Mouse (Mus musculus) CH12.LX (cell line): ENCODE data around the gene Ctcfl. TPM values are rescaled to one million over a fixed set of nuclear protein-coding genes. Genes with fewer than 3 reads are reported as not detected.

Source experiments
- DNase-seq: peaks from one replicate; pipeline ENCODE4 v3.0.0-alpha.2; 2013; ENCODE audit errors: extremely low read depth
- H3K27ac ChIP-seq: 2 replicates; pipeline ENCODE4 v1.5.1; 2012; ENCODE audit warnings: low read depth, mild to moderate bottlenecking, control low read depth, moderate library complexity; ENCODE audit not compliant: insufficient read depth
- H3K27me3 ChIP-seq: replicated peaks from 2 replicates; pipeline ENCODE3; 2012; ENCODE audit warnings: inconsistent platforms
- H3K36me3 ChIP-seq, 2 experiments: replicated peaks in 1 of 2; 2 replicates each; pipeline versions ENCODE3 to v1.6.1; 2012; ENCODE audit warnings: inconsistent platforms in 1 of 2, low read length in 1 of 2, mild to moderate bottlenecking in 1 of 2, mixed read lengths in 1 of 2, moderate library complexity in 1 of 2; ENCODE audit not compliant: control insufficient read depth in 1 of 2, insufficient read depth in 1 of 2
- H3K4me1 ChIP-seq, 2 experiments: 2 replicates each; pipeline ENCODE4 v1.6.1; 2012; ENCODE audit warnings: inconsistent platforms in 1 of 2, moderate library complexity in 1 of 2; ENCODE audit not compliant: insufficient read depth in 2 of 2, control insufficient read depth in 1 of 2
- H3K4me2 ChIP-seq: 2 replicates; pipeline ENCODE4 v1.6.1; 2012; ENCODE audit warnings: low read depth, mild to moderate bottlenecking, control low read depth; ENCODE audit not compliant: poor library complexity, insufficient read depth, severe bottlenecking
- H3K4me3 ChIP-seq, 3 experiments: fragments of 150-350 bp in 1 of 3; sonication (generic) in 1 of 3; replicated peaks in 1 of 3; 2 replicates each; pipeline versions ENCODE3 to v1.5.1; 2011 to 2012; ENCODE audit warnings: low read depth in 2 of 3, low read length in 2 of 3, mild to moderate bottlenecking in 2 of 3, moderate library complexity in 2 of 3, control low read depth in 1 of 3, improper control_type of control experiment in 1 of 3, inconsistent platforms in 1 of 3, mixed read lengths in 1 of 3; ENCODE audit not compliant: poor library complexity in 1 of 3
- H3K79me2 ChIP-seq: replicated peaks from 2 replicates; pipeline ENCODE4 v1.6.1; 2012; ENCODE audit warnings: mild to moderate bottlenecking, moderate library complexity; ENCODE audit not compliant: control insufficient read depth, poor library complexity, insufficient read depth, severe bottlenecking; ENCODE audit errors: extremely low read depth
- H3K9ac ChIP-seq: 2 replicates; pipeline ENCODE4 v1.6.1; 2012; ENCODE audit warnings: low read depth, mild to moderate bottlenecking, control low read depth, moderate library complexity; ENCODE audit not compliant: insufficient read depth
- H3K9me3 ChIP-seq: replicated peaks from 2 replicates; pipeline ENCODE3; 2012; ENCODE audit warnings: low read length, inconsistent platforms, mixed read lengths
- BHLHE40 ChIP-seq: IDR thresholded peaks from 2 replicates; pipeline ENCODE4 v1.6.1; 2011; ENCODE audit warnings: mild to moderate bottlenecking, low read depth, low read length, improper control_type of control experiment
- CHD2 ChIP-seq: IDR thresholded peaks from 2 replicates; pipeline ENCODE4 v1.6.1; 2011; ENCODE audit warnings: low read length, improper control_type of control experiment
- CTCF ChIP-seq, 2 experiments: IDR thresholded peaks in 1 of 2; conservative IDR thresholded peaks in 1 of 2; 2 replicates each; pipeline ENCODE4 v1.5.1; 2011 to 2012; ENCODE audit warnings: low read depth in 2 of 2, low read length in 2 of 2, improper control_type of control experiment in 1 of 2, inconsistent platforms in 1 of 2, mild to moderate bottlenecking in 1 of 2, moderate library complexity in 1 of 2
- ELF1 ChIP-seq: IDR thresholded peaks from 2 replicates; pipeline ENCODE4 v1.6.1; 2014; ENCODE audit warnings: low read depth, mild to moderate bottlenecking, inconsistent platforms, low read length, improper control_type of control experiment
- EP300 ChIP-seq: IDR thresholded peaks from 2 replicates; pipeline ENCODE4 v1.6.1; 2011; ENCODE audit warnings: low read length, improper control_type of control experiment
- ETS1 ChIP-seq: conservative IDR thresholded peaks from 2 replicates; pipeline ENCODE4 v1.6.1; 2012; ENCODE audit warnings: low read depth, mild to moderate bottlenecking, inconsistent platforms, low read length, improper control_type of control experiment, moderate library complexity
- KAT2A ChIP-seq: IDR thresholded peaks from 2 replicates; pipeline ENCODE4 v1.6.1; 2012; ENCODE audit warnings: low read length, improper control_type of control experiment, inconsistent platforms; ENCODE audit not compliant: insufficient replicate concordance
- MAFK ChIP-seq: IDR thresholded peaks from 2 replicates; pipeline ENCODE4 v1.6.1; 2011; ENCODE audit warnings: low read length, improper control_type of control experiment; ENCODE audit not compliant: insufficient replicate concordance
- MXI1 ChIP-seq: IDR thresholded peaks from 2 replicates; pipeline ENCODE4 v1.6.1; 2011; ENCODE audit warnings: mild to moderate bottlenecking, low read depth, low read length, improper control_type of control experiment
- MYC ChIP-seq: IDR thresholded peaks from 2 replicates; pipeline ENCODE4 v1.6.1; 2011; ENCODE audit warnings: low read depth, mild to moderate bottlenecking, improper control_type of control experiment, low read length
- NELFE ChIP-seq: IDR thresholded peaks from 2 replicates; pipeline ENCODE4 v1.6.1; 2011; ENCODE audit warnings: low read depth, low read length, improper control_type of control experiment
- PAX5 ChIP-seq: IDR thresholded peaks from 2 replicates; pipeline ENCODE4 v1.6.1; 2012; ENCODE audit warnings: low read length, inconsistent platforms, mixed read lengths
- POLR2A ChIP-seq: IDR thresholded peaks from 2 replicates; pipeline ENCODE4 v1.6.1; 2011; ENCODE audit warnings: low read depth, mild to moderate bottlenecking, improper control_type of control experiment, low read length
- RCOR1 ChIP-seq: conservative IDR thresholded peaks from 2 replicates; pipeline ENCODE4 v1.6.1; 2012; ENCODE audit warnings: low read depth, mild to moderate bottlenecking, inconsistent platforms, low read length, improper control_type of control experiment
- TBP ChIP-seq: conservative IDR thresholded peaks from 2 replicates; pipeline ENCODE4 v1.6.1; 2011; ENCODE audit warnings: low read depth, low read length, improper control_type of control experiment
- USF1 ChIP-seq: IDR thresholded peaks from 2 replicates; pipeline ENCODE4 v1.6.1; 2014; ENCODE audit warnings: low read depth, mild to moderate bottlenecking, inconsistent platforms, low read length, improper control_type of control experiment
- dilution Hi-C: fragments of 300-500 bp; cut with MboI; formaldehyde crosslinking; loops from 2 replicates; pipeline ENCODE4 v1.14.3; 2020; ENCODE audit warnings: low sequenced_read_pairs; ENCODE audit not compliant: extremely low pct_unique_long_range_greater_than_20kb, extremely low pct_ligation_motif_present
- in situ Hi-C: fragments of 300-500 bp; cut with MboI; formaldehyde crosslinking; loops from 3 replicates; pipeline ENCODE4 v1.14.3; 2019; ENCODE audit warnings: low sequenced_read_pairs, low pct_ligation_motif_present, low pct_unique_long_range_greater_than_20kb, mixed read lengths
- polyA plus RNA-seq: library from polyadenylated mRNA; unstranded; fragments of >175 nt; gene quantifications from 2 replicates; pipeline ENCODE4 v1.2.1, GENCODE M21; 2012; ENCODE audit warnings: low read depth; ENCODE audit not compliant: insufficient read length
- total RNA-seq, 2 experiments: library from RNA; depleted of rRNA; stranded (reverse); fragments of 300-350 nt in 1 of 2; fragments of >200 nt in 1 of 2; gene quantifications; 2 replicates each; pipeline ENCODE4 v1.2.3; 2012 to 2014

The Ctcfl gene
- total and polyA plus RNA-seq, 3 experiments: 0.11 TPM; not detected in 2

DNA sequence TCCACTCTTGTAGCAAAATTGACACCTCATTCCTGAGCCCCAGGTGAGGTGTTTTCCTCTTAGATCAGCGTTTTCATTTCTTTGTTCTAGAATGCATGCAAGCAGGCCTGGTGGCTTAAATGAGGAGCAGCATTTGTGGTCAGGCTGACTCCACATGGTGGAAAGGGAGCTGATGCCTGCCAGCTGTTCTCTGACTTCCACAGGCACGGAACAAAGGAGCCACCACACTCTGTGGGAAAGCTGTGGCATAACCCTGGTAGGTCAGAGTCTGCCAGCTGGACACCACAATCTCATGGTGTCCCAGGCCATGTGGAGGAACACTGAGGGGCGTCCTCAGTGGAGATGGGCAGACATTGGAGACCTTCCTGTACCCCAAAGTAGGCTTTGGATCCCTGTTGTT is 26.5 kb upstream of the Ctcfl start:
- Histone ChIP-seq H3K79me2 (no peaks in the 10 kb centered on the region), H3K27ac (no peak overlapping the region), H3K9ac (no peak overlapping the region), H3K9me3 (no peaks in the 10 kb centered on the region), H3K4me2 (no peak overlapping the region), H3K4me3 (no peak overlapping the region), H3K27me3 (peaks cover 81% of the 10 kb centered on the region), H3K36me3 (no peaks in the 10 kb centered on the region), H3K4me1 (peaks cover 3 to 8% of the 10 kb centered on the region in 2 experiments)
- in situ Hi-C loops (no loop called here), dilution Hi-C loops (no loop called here)
- no peak for DNase-seq
- TF ChIP-seq CTCF (conservative IDR thresholded peaks at IDR 0.05 in 1 of 2, IDR thresholded peaks at IDR 0.05 in 1 of 2; ENCODE audit: low read depth in 2 of 2, low read length in 2 of 2) (no peak), BHLHE40 (no peak), ELF1 (no peak), MXI1 (no peak), USF1 (no peak)

DNA sequence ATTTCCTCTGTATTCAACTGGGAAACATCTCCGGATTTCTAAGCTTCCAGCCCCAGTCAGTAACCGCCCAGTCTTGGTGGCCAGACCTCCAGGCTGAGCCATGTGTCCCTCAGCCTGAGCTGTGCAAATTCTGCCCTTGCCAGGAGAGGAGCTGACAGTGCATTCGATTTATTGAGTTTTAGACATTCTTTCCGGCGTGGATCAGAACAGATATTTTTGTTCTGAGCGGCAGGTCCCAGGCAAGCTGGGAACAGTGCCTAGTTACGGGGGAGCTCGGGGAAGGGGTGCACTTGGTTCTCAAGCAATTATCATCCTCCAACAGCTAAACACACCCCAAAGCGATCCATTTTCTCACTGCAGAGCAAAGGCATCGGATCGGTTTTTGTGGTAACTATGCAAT is 24.3 kb upstream of the Ctcfl start:
- TF ChIP-seq NELFE: no peak
- no peak for TF ChIP-seq MYC
- no peak for TF ChIP-seq POLR2A
- TF ChIP-seq TBP: no peak
- TF ChIP-seq EP300: no peak
- no peak for TF ChIP-seq CHD2
- TF ChIP-seq MAFK: no peak
- no peak for TF ChIP-seq KAT2A
- no peak for TF ChIP-seq RCOR1
- TF ChIP-seq PAX5: no peak
- no peak for TF ChIP-seq MXI1
- TF ChIP-seq ETS1: no peak
- TF ChIP-seq, all 38 proteins: peak for 0
- Histone ChIP-seq H3K27ac (no peak overlapping the region), H3K4me3 (no peak overlapping the region), H3K4me2 (no peak overlapping the region), H3K27me3 (peaks cover 85% of the 10 kb centered on the region), H3K9ac (no peak overlapping the region), H3K4me1 (peaks cover 0 to 3% of the 10 kb centered on the region in 2 experiments; a peak in 1 of 4 replicates), H3K36me3 (no peaks in the 10 kb centered on the region), H3K79me2 (no peaks in the 10 kb centered on the region), H3K9me3 (no peaks in the 10 kb centered on the region)
- in situ Hi-C loops: no loop called here
- no peak for DNase-seq
- dilution Hi-C loops: no loop called here
